Mouse (Mus musculus) adrenal gland, postnatal 25 days (tissue): Measurements from ENCODE around the gene Wipf1. TPM values are rescaled to one million over a fixed set of nuclear protein-coding genes. Genes with fewer than 3 reads are reported as not detected.

ENCODE experiments used
- DNase-seq: peaks from one replicate; pipeline ENCODE4 v3.0.0; 2021; ENCODE audit warnings: mixed read lengths
- total RNA-seq: library from RNA; stranded (reverse); gene quantifications from 2 replicates; pipeline ENCODE4 v1.2.3, GENCODE M21; 2021

The Wipf1 gene
- total RNA-seq, 1 experiment from 2014 or later = 17.0 TPM

DNA sequence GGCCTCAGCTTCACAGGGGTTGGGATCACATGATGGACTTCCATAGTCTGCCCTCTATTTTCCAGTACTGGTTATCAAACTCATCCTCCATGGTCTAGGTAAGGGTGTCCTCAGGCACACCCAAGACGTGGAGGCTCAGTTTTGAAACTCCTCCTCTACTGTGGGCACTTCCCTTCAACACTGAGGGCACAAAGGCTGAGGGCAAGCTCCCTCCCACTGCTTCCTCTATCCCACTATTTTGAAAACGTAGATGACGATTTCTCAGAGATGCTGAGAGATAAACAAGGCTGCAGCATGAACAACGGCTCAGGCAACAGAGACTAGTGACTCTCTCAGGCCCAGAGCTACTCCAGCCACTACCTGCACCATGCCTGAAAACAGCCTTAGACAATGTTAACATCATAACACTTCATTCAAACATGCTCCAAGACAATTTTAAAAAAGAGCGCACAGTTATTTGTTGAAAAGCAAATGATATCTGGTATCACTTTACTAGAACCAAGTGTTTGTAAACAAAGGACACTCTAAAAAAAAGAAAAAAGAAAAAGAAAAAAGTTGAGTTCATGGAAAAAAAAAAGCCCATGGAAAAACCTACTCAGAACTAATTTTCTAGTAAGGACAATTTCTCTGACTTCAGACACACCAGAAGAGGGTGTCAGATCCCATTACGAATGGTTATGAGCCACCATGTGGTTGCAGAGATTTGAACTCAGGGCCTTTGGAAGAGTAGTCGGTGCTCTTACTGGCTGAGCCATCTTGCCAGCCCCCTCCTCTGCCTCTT is 62.3 kb downstream of the Wipf1 start:
- DNase-seq = no peak

DNA sequence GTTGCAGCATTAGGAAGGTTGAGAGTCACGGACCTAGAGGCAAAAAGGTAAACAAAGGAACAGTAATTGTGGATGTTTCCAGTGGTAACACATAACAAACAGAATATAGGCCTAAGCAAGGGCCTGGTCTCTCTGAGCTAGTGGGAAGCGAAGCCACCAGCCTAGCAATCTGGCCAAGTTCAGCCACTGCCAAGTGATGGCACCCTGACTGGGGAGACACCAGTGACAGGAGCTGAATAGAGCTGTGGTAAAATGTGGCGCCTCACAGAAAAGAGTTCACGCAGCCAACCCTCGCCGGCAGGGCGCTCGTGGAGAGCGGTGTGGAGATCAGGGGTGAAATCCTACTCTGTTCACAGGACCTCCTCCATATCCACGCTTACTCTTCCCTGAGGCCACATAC is 63.1 kb downstream of the Wipf1 start:
- no peak for DNase-seq

DNA sequence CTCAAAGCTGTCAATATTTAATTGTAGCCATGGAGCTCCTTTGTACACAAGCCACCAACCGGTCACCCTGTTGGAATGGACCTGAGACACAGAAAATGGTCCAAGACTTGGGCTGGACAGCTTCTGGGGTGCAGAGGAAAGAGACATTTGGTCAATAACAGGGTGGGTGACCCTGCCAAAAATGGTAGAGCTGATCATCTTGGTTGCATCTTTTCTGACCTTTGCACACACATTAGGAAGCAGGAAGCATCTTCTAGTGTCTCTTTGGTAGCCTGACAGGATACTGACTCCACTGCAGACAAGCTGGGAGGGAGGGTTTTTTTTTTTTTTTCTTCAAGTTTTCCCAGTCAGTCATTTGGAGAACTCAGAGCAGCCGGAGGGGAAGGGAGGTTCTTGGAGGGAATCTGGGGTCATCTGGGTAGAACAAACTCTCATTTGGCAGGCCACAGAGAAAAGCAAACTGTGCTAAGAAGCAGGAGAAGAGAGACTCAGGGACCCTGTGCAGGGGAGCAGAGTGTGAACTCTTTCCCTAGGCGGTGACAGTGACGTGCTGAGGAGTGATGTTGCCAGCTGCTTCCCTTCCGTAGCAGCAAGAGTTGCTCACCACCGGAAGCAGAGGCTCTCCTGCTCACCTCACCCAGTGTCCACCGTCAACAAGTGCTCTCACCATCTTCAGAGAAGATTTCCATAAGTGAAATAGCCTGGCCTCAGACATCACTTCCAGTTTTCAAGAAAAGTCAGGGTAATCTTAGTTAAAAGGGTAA is 65.9 kb downstream of the Wipf1 start:
- no peak for DNase-seq

GRCm38 (mm10) chr2:73462757-73463339 is 66.7 kb downstream of the Wipf1 start:
- DNase-seq = no peak

DNA sequence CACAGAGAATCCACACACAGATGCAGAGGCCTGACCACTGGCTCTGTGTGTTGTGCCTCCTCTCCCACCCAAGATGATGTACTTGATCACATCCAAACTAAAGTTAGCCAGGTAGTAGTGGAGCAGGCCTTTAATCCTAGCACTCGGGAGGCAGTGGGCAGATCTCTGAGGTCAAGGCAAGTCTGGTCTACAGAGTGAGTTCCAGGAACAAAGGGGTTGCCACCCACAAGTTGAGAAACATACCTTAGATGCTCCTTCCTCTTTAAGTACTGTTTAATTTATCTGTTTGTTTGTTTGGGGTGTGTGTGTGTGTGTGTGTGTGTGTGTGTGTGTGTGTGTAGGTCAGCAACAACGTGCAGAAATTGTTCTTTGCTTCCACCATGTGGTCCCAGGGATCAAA is 67.3 kb downstream of the Wipf1 start:
- DNase-seq = no peak

DNA sequence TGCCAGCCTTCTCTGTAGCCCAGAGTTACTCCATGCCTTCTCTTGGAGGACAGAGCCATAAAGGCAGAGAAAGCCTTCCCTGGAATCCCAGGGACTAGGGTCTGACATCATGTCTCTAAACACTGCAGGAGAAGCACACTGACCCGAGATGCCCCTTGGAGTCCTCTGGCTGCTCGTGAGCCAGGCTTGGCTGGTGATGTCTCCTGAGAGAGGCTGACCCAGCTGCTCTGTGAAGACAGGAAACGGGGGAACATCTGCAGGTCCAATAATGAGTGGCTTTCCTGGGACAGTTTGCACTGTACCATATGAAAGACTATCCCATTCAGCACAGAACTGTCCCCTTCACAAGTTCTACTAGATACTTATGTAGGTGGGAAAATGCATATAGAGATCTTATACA is 69.4 kb downstream of the Wipf1 start:
- no peak for DNase-seq

DNA sequence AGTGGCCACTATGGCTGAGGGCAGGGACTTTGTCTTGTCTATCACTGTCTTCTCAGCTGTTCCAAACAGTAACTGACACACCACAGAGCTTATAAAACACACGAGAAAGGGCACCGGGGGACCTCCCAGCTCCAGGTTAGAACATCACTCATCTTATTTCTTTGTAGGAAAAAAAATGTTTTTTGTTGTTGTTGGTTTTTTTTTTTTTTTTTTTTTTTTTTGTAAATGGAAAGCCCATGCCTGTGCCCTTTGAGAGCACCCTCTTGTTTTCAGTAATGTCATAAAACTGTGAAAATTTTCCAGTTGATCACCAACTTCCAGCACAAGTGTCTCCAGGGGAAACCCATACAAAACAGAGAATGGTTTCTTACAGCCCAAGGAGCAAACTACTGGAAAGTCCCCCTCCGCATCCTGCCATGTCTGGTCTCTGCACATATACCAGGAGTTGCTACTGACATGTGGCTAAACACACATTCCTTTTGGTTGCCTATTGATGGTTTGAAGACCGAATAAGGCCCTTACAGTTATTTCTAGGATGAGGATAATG is 69.9 kb downstream of the Wipf1 start:
- DNase-seq = no peak

DNA sequence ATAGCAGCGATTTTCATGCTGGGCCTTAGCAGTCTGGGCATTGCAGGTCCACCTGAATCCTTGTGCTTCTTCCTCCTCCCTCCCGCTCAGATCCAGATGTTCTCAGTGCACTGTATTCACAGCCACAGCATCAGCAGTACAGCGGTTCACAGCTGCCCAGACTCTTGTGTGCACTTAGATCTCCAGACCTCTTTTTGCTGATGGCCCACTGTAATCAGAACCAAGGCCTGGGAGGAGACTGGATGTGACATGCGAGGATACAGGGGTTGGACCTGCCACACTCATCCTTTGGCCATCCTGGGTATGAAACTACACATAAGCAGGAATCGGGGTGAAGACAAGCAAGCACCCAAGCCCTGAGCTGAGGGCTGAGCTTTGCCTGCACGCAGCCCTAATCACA is 72.6 kb downstream of the Wipf1 start:
- DNase-seq = no peak

- no peak for DNase-seq
These were observed 73.4 kb downstream of the Wipf1 start for GRCm38 (mm10) chr2:73456154-73456553.

- no peak for DNase-seq
These were observed 74.0 kb downstream of the Wipf1 start for GRCm38 (mm10) chr2:73455541-73455940.

DNA sequence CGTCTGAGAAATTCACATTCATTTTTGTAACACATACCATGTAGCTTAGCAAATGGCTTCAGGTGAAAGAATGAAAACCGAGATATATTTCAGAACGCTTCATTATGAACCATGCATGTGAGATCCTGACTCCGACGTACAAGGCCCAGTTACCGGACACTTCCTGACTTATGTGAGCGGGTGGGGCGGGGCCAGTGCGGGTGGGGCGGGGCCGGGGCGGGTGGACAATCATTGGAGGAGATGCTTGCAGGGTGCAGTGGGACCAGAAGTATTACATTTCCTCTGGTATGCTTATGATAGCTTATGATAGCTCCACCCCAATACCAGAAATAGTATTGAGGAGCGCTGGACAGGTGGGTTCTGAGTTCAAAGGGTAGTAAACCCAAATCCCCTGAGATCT is 74.9 kb downstream of the Wipf1 start:
- DNase-seq = no peak

GRCm38 (mm10) chr2:73454186-73454585 is 75.3 kb downstream of the Wipf1 start:
- no peak for DNase-seq

- no peak for DNase-seq
These were observed 75.8 kb downstream of the Wipf1 start for GRCm38 (mm10) chr2:73453717-73454116.

DNA sequence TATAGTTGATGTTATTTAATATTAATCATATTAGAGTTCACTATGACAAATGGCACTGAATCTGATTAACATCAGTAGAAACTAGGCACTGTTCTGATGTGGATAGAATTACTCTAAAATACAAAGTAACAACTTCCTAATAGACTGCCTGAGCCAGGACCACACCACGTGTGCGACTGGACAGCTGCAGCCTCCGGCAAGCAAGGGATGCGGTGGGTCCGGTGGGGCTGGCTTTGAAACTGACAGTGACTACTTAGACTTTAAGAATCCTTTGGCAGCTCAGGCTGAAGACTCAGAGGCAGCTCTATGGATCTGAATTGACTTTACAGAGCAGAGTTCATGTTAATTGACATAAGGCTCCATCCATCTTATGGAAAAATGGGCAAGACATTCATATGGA is 76.4 kb downstream of the Wipf1 start:
- no peak for DNase-seq

- no peak for DNase-seq
These were observed 77.0 kb downstream of the Wipf1 start for GRCm38 (mm10) chr2:73452556-73452955.

DNA sequence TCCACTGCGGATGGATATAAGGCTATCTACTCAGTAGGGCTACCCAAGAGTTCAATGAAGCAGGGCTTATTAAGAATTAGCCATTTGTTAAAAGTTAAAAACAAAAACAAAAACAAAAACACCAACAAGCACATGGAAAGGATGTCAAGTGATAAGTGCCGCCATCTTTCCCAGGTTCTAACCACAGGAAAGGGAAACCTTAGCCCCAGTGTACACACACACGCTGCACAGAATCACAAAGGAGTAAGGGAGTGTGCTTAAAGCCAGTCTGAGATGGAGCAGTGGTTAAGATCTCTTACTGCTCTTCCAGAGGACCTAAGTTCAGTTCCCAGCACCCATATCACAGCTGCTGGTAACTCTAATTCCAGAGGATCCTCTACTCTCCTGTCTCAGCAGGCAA is 78.0 kb downstream of the Wipf1 start:
- DNase-seq = no peak

GRCm38 (mm10) chr2:73450172-73450715 is 79.3 kb downstream of the Wipf1 start:
- DNase-seq = no peak

DNA sequence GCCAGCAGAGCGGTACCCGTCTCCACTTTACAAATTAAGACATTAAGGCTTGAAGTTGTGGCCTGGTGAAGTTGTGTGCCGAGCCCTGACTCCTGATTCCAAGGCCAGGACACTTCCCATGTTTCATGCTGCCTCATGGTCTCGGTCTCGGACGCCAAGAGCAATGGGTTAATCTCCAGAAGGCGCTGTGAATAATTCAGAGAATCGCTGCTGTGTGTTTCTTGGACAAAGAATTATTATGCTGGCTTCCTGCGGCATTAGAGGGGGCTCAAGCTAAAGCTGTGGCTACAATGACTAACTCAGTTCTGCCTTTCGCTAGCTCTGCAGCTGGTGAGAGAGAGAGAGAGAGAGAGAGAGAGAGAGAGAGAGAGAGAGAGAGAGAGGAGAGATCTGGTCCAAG is 85.5 kb downstream of the Wipf1 start:
- no peak for DNase-seq

GRCm38 (mm10) chr2:73442015-73442414 is 87.5 kb downstream of the Wipf1 start:
- DNase-seq = no peak

- DNase-seq = no peak
These were observed 89.2 kb downstream of the Wipf1 start for GRCm38 (mm10) chr2:73440319-73440718.

DNA sequence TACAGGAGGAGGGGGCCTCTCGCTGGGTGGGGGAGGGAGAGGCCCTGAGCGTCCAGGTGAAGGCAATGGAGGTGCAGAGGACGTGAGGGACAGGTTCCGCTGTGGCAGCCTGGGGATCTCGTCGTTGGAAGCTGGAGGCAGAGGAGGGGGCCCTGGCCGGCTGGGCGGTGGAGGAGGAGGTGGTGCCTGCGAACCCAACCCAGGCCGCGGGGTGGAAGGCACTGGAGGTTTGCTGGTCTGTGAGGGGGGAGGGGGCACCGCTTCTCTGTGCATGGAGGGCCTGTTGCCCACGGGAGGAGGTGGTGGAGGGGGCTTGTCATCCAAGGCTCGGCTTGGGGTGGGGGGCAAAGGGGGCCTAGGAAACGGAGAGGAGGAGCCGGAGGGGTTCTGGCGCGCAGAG is 92.6 kb downstream of the Wipf1 start:
- no peak for DNase-seq

DNA sequence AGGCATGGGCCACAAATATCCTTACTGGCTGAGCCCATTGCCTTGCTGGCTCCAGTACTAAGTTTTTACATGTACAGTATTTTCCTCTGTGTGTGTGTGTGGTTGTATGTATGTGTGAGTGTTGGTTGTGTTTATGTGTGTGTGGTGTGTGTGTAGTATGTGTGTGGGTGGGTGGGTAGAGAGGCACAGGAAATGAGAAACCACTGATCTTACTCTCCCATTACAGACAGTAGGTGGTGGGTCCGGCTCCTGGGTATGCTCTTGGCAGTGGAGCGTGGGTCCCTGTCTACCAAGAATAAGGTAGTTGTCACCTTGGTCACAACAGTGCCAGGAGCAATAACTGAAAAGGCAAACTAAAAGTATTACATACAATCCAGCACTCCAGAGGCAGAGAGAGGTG is 93.7 kb downstream of the Wipf1 start:
- no peak for DNase-seq

DNA sequence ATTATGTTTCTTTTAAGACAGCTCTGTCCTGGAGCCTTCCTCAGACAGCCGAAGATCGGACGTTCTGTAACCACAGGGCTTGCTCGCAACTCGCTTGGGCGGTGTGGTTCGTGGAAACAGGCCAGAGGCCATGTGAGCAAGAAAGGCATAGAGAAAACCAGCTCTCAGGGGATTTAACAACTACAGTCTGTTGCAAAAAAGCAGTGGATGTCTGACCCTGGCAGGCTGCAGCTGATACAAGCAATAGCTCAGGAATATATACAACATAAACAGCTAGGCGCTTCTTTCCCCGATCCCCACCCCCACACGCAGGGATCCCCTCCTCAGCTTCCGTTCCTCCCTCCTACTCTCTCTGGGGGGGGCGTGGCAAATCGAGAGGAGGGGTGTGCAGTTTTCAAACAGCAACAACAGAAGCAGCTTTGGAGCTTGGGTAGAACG is 97.6 kb downstream of the Wipf1 start:
- no peak for DNase-seq
